Mouse (Mus musculus) layer of hippocampus, adult 9-11 months (tissue): Measurements from ENCODE around the gene Zfp786.
"Not testable (repeated sequence)": the region's sequence is repeated elsewhere in the genome, so short reads cannot be mapped to it uniquely, and the experiment has no call there.

ENCODE experiments used
- DNase-seq: peaks from one replicate; pipeline ENCODE4 v3.0.0; 2022

Gene Zfp786

DNA sequence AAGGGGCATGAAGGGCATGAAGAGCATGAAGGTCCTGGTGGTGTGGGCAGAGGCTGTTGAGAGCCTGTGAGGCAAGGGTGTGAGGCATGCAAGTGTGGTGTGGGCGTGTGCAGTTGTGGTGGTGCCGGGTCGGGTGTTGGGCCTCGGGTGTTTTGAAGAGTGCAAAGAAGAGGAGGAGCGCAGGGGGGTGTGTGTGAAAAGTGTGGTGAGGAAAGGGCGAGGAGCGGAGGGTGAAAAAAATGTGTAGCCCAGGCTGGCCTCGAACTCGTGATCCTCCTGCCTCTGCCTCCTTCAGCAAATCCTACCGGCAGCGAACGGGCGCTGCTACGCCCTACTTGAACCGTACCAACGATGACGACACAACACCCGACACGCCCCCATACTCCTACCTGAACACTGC is 58.9 kb downstream of the Zfp786 start:
- not testable (repeated sequence) for DNase-seq

DNA sequence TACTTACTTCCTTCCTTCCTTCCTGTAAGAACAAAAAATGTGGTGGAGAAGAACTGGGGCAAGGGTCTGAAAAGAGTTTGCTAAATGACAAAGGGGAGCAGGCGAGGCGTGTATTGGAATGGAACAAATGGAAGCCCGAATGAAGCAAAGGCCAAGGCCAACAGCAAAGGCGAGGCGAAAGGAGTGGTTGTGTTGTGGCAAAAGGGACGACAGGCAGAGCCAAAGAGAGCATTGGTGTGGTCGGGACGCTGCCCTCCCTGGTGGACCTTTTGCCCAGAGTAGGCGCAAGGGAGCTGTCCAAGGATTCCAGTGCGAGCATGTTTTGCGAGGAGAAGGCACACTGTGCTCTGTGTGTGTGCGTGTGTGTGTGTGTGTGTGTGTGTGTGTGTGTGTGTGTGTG is 59.6 kb downstream of the Zfp786 start:
- peak; percentile 1 for DNase-seq

- DNase-seq: peak; percentile 53
Measured at GRCm38 (mm10) chr6:47769861-47770260, 60.8 kb downstream of the Zfp786 start.
